10 mouse cellular contexts compared by ENCODE assay signal in the genomic region with DNA sequence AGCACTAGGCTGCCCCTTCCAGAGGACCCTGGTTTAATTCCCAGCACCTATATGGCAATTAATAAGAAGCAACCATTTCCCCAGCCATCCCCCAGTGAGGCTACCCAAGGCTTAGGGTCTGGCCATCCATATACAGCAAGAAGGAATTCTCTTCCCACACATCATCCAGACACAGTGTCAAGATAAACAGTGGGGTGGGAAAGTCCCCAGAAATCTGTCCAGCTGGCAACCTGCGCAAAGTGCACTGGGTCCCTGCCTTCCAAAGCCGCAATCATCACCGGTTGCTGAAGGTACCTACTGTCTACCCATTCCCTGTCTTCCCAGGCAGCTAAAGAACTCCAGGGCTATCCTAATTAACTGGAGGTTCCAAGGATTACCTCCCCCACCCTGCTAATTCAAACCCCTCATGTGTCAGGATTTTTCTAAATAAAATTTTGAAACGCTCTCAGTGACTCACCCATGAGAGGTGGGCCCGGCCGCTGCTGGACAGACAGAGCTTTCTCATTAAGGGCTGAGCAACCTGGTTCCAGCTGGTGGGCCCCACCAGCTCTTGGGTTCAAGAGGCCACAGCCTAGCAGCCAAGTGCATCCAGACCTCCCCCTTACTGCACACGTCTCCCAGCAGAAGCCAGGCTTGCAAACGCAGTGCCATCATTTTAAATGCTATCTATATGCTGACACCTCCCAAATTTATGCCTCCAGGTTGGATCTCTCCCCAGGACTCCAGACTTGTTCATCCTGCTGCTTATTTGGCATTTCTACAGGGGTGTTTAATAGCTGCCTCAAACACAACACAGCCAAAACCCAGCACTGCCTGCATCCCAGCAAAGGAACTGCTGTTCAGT. TPM values are rescaled to one million over a fixed set of nuclear protein-coding genes. Genes with fewer than 3 reads are reported as not detected.
DNase-seq lines count a peak whose midpoint lies in the region; ATAC-seq and TF ChIP-seq lines count a peak whose summit lies in the region.
"Had no signal": no experiment of that assay in that cellular context is flagged by ENCODE, and none has a peak within 500 bp of the region (broad histone marks: within the 10 kb centered on the region; RNA-seq: fewer than 3 reads in every experiment).

No protein-coding gene starts in this region.

- H3K36me3 ChIP-seq in lung, postnatal 0 days (ENCODE audit: insufficient read depth, low read length): 0 out of 2 replicates have a peak, but pooled peaks cover 5% of the 10 kb centered on the region
- H3K36me3 ChIP-seq in heart, embryonic 15.5 days: peaks cover 9% of the 10 kb centered on the region; the same call in 1 of the 2 replicates

- WGBS in lung, postnatal 0 days: 55% methylated on average over 8 of the region's 8 CpGs
- 63% methylated on average over 8 of the region's 8 CpGs for WGBS in heart, embryonic 15.5 days
- WGBS in olfactory bulb, adult 2 months: 48% methylated on average over 8 of the region's 8 CpGs

- H3K4me3 ChIP-seq in lung, postnatal 0 days (ENCODE audit: low read depth, low read length): no peak overlapping the region
- H3K4me3 ChIP-seq in heart, embryonic 15.5 days: no peak overlapping the region
- no peak overlapping the region for H3K4me3 ChIP-seq in olfactory bulb, adult 2 months (ENCODE audit: insufficient read depth, low read depth, low read length)
- H3K4me3 ChIP-seq: megakaryocyte, embryonic 14.5 days had no signal

- ATAC-seq in lung, postnatal 0 days: peak; percentile 17; the same call in 1 of the 2 replicates
- no peak for ATAC-seq in heart, embryonic 15.5 days (replicated peaks; ENCODE audit: insufficient number of reproducible peaks, insufficient read depth, low FRiP score, low read depth)
- ATAC-seq in CD4-positive, CD25-positive, alpha-beta regulatory T cell, adult 4 months: no peak

- H3K27me3 ChIP-seq in lung, postnatal 0 days (replicated peaks; ENCODE audit: insufficient read depth, low read length): no peaks in the 10 kb centered on the region
- no peaks in the 10 kb centered on the region for H3K27me3 ChIP-seq in heart, embryonic 15.5 days

- TF ChIP-seq EP300 in lung, postnatal 0 days (IDR thresholded peaks at IDR 0.05): no peak

- H3K9ac ChIP-seq in lung, postnatal 0 days (replicated peaks; ENCODE audit: low read depth): no peak overlapping the region
- H3K9ac ChIP-seq in heart, embryonic 15.5 days: no peak overlapping the region

- peak; percentile 30 for DNase-seq in embryo, embryonic 10 days (ENCODE audit: low spot score)
- DNase-seq in embryo, embryonic 10.5 days (ENCODE audit: low spot score): no peak
- DNase-seq in lung, postnatal 0 days (ENCODE audit: low spot score): peak; percentile 41
- DNase-seq in lung, postnatal 14 days: no peak
- no peak for DNase-seq in layer of hippocampus, postnatal 14 days (ENCODE audit: low spot score in 2 of 2)
- DNase-seq: adrenal gland, adult 8-10 months had no signal

- no peak for TF ChIP-seq CTCF in lung, postnatal 0 days (IDR thresholded peaks at IDR 0.05)
- TF ChIP-seq CTCF in olfactory bulb, adult 2 months (IDR thresholded peaks at IDR 0.05; ENCODE audit: insufficient read depth, low read depth, low read length): no peak

- 0 out of 2 replicates have a peak overlapping the region, but pooled peaks have one; percentile 4 for H3K27ac ChIP-seq in lung, postnatal 0 days (ENCODE audit: low read length)
- peak overlapping the region; percentile 24; the same call in 1 of the 2 replicates for H3K27ac ChIP-seq in heart, embryonic 15.5 days
- H3K27ac ChIP-seq in olfactory bulb, adult 2 months (ENCODE audit: insufficient read depth, low read depth, low read length): peak overlapping the region; percentile 38; the same call in 1 of the 2 replicates

- no peak overlapping the region for H3K4me2 ChIP-seq in lung, postnatal 0 days (replicated peaks; ENCODE audit: low read depth, low read length)
- no peak overlapping the region for H3K4me2 ChIP-seq in heart, embryonic 15.5 days

- peaks cover 52% of the 10 kb centered on the region for H3K4me1 ChIP-seq in lung, postnatal 0 days (ENCODE audit: insufficient read depth, low read depth, low read length)
- H3K4me1 ChIP-seq in heart, embryonic 15.5 days (replicated peaks): peaks cover 61% of the 10 kb centered on the region
- H3K4me1 ChIP-seq in olfactory bulb, adult 2 months (ENCODE audit: control insufficient read depth, insufficient read depth, low read length): peaks cover 62% of the 10 kb centered on the region

- no peaks in the 10 kb centered on the region for H3K9me3 ChIP-seq in lung, postnatal 0 days (ENCODE audit: low read length)
- H3K9me3 ChIP-seq in heart, embryonic 15.5 days (replicated peaks): no peaks in the 10 kb centered on the region
- H3K9me3 ChIP-seq: megakaryocyte, embryonic 14.5 days had no signal

- TF ChIP-seq POLR2A in olfactory bulb, adult 2 months (IDR thresholded peaks at IDR 0.05; ENCODE audit: insufficient read depth, low read depth, low read length): no peak

RNA-seq across cellular contexts. Expression of a gene that starts 14.6 kb away (rescaled TPM):
- 28.8 and 37.2 TPM in 2 replicates for polyA plus RNA-seq in lung, postnatal 0 days (2015; fragmentation: Nextera tagmentation; extraction: Ambion mirVana)
- 12.9 and 18.8 TPM in 2 replicates for polyA plus RNA-seq in heart, embryonic 15.5 days (2015; fragmentation: Nextera tagmentation; extraction: Ambion mirVana)
- polyA plus RNA-seq in olfactory bulb, adult 2 months (2012; ENCODE audit: insufficient read depth, insufficient read length, low replicate concordance, missing spikeins): not detected in 2 replicates
- total RNA-seq in layer of hippocampus, postnatal 14 days (2021): 100 to 1,000 TPM; 191 to 192 TPM
- 1 to 10 TPM; 1.0 to 1.2 TPM for polyA plus RNA-seq in CD4-positive, CD25-positive, alpha-beta regulatory T cell, adult 4 months (2017; shearing (Covaris generic))

RNA-seq across cellular contexts. Expression of a gene that starts 40.9 kb away (rescaled TPM):
- 12.2 and 14.4 TPM in 2 replicates for polyA plus RNA-seq in lung, postnatal 0 days (2015; fragmentation: Nextera tagmentation; extraction: Ambion mirVana)
- 9.2 and 11.1 TPM in 2 replicates for polyA plus RNA-seq in heart, embryonic 15.5 days (2015; fragmentation: Nextera tagmentation; extraction: Ambion mirVana)
- not detected in 2 replicates for polyA plus RNA-seq in olfactory bulb, adult 2 months (2012; ENCODE audit: insufficient read depth, insufficient read length, low replicate concordance, missing spikeins)
- total RNA-seq in layer of hippocampus, postnatal 14 days (2021): 10 to 100 TPM; 35.5 to 38.0 TPM
- 1 to 10 TPM; 4.9 to 7.1 TPM for polyA plus RNA-seq in CD4-positive, CD25-positive, alpha-beta regulatory T cell, adult 4 months (2017; shearing (Covaris generic))

Comparison
In these comparisons a context has a peak if more than half of its experiments do, and no peak if none do; other contexts are left out.
1. DNase-seq: peak in embryo, embryonic 10 days (single experiment) and lung, postnatal 0 days (single experiment); none in embryo, embryonic 10.5 days (single experiment), lung, postnatal 14 days (single experiment) and layer of hippocampus, postnatal 14 days (0 of 2).
2. Peak in every context shown above with its lines, with median percentiles within 50 percentile points of each other: H3K27ac ChIP-seq.